Mouse (Mus musculus): Measurements from ENCODE around the gene Ern2.

Gene Ern2

GRCm38 (mm10) chr7:122131834-122132233 lies 54.2 kb downstream of the Ern2 start:
- no peak for TF ChIP-seq GATA4 (IDR thresholded peaks at IDR 0.05; ENCODE audit: insufficient replicate concordance, low read length)

DNA sequence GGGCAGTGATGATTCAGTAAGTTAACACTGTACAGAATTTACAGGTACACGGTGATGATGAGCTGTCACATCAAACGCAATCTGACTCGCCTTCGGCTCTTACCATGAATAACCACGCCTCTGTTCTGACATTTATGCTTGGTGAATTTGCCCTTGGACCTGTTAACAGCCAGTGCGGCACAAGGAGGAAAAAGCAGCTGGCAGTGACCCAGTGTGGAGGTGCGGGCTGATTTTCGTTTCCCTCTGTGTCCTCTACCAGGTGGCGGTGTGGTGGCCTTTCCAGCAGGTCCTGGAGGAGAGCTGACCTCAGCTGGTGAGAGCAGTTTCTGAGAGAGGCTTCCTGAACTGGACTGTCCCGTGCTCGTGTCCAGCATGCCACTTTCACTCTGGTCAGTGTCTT lies 59.1 kb downstream of the Ern2 start:
- TF ChIP-seq GATA4 (IDR thresholded peaks at IDR 0.05; ENCODE audit: insufficient replicate concordance, low read length), result no peak

GRCm38 (mm10) chr7:122125636-122126035 lies 60.4 kb downstream of the Ern2 start:
- TF ChIP-seq GATA4 (IDR thresholded peaks at IDR 0.05; ENCODE audit: insufficient replicate concordance, low read length), result no peak

DNA sequence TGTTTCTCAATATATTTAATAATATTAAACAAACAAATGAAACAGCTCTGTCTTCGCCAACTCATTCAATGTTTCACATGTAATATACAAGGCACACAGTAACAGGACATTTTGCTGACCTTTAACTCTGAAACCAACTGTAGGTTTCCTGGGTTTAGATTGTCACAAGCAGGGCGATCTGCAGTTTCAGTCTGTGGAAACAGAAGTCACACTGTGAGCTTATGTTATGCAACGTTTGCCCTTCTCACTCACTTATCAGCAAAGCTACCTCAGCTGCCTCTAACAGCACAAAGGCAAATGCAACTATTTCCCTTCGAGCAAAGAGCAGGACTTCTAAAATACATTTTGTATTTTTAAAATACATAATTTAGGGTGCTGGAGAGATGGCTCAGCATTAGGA lies 62.5 kb downstream of the Ern2 start:
- no peak for TF ChIP-seq GATA4 (IDR thresholded peaks at IDR 0.05; ENCODE audit: insufficient replicate concordance, low read length)

All from liver, adult (tissue).